Mouse (Mus musculus) T-helper 1 cell (primary cell): ENCODE results near the gene Dbp.

ENCODE experiments used
- in situ Hi-C: fragments of 300-600 bp; cut with MboI, MseI; formaldehyde crosslinking; loops from one replicate; pipeline ENCODE4 v1.15.1; 2025; ENCODE audit warnings: high pct_unique_total_duplicates

The Dbp gene

GRCm38 (mm10) chr7:45693921-45694591, 10.8 kb upstream of the Dbp start, which contains the start of gene Sec1:
Gene Sec1 (minus strand): TSS chr7:45694402.
- in situ Hi-C loops, result no loop called here

DNA sequence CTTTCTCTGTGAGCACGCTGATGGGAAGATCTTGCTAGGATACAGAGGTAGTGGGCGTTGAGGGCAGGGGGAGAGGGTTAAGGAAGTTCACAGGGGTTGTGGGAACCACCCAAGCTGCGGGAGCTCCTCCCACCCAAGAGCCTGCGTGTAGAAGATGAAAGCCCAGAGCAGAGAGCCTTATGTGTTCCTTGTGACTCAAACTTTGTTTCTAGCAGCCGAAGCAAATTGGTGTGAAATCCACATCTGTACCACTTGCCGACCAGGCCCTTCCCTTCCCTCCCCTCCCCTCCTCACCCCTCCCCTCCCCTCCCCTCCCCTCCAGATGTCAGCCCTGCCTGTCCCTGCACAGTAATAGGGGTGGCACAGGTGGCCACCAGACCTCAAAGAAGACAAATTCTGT, 9.8 kb upstream of the Dbp start:
- in situ Hi-C loops, result no loop called here

DNA sequence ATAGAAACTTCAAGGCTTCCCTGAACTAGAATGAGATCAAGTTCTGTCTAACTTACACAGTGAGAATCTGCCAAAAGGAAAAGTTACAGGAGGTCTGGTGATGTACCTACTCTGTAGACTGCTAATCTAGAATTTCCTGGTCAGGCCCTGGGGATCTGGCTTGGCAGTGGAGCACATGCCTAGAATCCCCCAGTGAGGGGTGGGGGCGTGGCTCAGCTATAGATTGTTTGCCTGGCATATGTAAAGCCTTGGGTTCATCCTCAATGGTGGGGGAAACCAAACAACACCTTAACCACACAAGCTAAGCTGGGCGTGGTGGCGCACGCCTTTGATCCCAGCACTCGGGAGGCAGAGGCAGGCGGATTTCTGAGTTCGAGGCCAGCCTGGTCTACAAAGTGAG, 7.0 kb upstream of the Dbp start:
- in situ Hi-C loops, result no loop called here

- in situ Hi-C loops, result loop anchor here (10.0 kb wide), 1 partner anchor 805 kb away; the partner anchor contains the start of genes Fuz and Med25
Measured at GRCm38 (mm10) chr7:45699523-45700141, 5.3 kb upstream of the Dbp start, which contains the start of gene Car11. Gene Car11 (plus strand): TSS chr7:45699843.

DNA sequence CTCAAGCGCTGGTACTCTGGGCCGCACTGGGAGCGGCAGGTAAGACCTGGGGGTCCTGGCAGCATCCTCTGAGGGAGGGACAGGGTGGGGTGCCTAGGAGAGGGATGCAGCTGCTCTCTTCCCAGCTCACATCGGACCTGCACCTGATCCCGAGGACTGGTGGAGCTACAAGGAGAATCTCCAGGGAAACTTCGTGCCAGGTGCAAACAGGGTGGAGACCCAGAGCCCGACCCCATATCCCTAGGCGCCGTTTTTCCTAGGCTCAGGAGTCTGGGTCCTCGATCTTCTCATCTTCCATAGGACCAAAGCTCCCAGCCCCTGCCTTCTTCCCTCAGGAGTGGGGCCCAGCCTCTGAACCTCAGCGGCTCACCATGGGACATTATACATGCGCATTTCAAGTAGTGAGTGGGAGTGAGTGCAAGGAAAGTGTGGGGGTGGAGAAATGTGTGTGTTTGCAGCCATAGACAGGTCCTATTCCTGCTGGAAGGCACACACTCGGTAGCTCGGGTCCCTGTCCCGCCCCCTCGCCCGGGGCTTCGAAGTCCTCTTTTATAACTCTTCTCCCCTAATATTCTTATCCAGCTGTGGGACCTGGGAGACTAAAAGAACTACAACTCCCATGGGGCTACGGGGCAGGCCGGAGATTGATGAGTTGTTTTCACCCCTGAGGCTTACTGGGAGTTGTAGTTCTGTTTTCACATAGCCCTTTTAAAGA, 4.4 kb upstream of the Dbp start:
- in situ Hi-C loops, result loop anchor here (10.0 kb wide), 1 partner anchor 806 kb away; the partner anchor contains the start of genes Fuz and Med25

DNA sequence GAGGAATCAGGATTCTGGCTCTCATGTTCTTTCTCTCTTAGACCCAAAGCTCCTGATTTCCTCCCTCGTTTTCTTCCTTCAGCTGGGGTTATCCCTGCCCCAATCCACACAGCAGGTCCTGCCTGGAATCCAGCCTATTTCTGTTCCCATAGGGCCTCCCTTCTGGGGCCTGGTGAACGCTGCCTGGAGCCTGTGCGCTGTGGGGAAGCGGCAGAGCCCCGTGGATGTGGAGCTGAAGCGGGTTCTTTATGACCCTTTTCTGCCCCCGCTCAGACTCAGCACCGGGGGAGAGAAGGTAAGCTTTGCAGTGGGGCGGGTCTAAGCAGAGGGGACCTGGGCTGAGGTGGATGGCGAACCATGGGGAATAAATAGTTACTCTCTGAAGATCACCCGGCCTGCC, 3.8 kb upstream of the Dbp start:
- in situ Hi-C loops, result loop anchor here (10.0 kb wide), 1 partner anchor 806 kb away; the partner anchor contains the start of genes Fuz and Med25

GRCm38 (mm10) chr7:45701607-45702006, 3.3 kb upstream of the Dbp start:
- in situ Hi-C loops, result loop anchor here (10.0 kb wide), 1 partner anchor 807 kb away; the partner anchor contains the start of genes Fuz and Med25

DNA sequence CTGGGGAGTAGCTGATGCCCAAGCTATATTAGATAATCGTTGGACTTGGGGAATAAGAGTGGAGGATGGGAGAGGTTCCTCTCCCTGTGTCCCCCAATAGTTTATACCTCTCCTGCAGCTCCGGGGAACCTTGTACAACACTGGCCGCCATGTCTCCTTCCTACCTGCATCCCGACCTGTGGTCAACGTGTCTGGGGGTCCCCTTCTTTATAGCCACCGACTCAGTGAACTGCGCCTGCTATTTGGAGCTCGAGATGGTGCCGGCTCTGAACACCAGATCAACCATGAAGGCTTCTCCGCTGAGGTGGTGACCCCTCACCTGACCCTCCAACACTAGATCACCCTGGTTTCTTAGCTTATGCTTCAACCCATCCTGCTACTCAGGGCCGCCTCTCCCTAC, 2.6 kb upstream of the Dbp start:
- in situ Hi-C loops, result loop anchor here (10.0 kb wide), 1 partner anchor 808 kb away; the partner anchor contains the start of genes Fuz and Med25

- in situ Hi-C loops, result loop anchor here (10.0 kb wide), 1 partner anchor 808 kb away; the partner anchor contains the start of genes Fuz and Med25
Measured at GRCm38 (mm10) chr7:45702809-45703520, 1.9 kb upstream of the Dbp start.

DNA sequence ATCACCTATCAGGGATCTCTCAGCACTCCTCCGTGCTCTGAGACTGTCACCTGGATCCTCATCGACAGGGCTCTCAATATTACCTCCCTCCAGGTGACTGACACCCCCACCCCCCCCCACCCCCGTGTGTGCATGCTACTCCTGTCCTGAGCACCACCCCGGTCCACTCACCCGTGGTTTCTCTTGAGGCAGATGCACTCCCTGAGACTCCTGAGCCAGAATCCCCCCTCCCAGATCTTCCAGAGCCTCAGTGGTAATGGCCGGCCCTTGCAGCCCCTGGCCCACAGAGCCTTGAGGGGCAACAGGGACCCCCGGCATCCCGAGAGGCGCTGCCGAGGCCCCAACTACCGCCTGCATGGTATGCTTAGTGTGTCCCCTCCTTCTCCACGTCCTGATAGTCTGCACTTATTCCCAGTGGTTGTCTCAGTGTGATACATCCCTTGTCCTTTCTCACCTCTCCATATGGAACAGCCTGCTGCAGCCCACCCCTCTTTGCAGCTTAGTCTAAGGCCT, 1.3 kb upstream of the Dbp start:
- in situ Hi-C loops, result loop anchor here (10.0 kb wide), 1 partner anchor 809 kb away; the partner anchor contains the start of genes Fuz and Med25

- in situ Hi-C loops, result loop anchor here (10.0 kb wide), 1 partner anchor 809 kb away; the partner anchor contains the start of genes Fuz and Med25
Measured at GRCm38 (mm10) chr7:45704046-45704559, 785 bp upstream of the Dbp start.

- in situ Hi-C loops, result loop anchor here (10.0 kb wide), 1 partner anchor 811 kb away; the partner anchor contains the start of genes Fuz and Med25
Measured at GRCm38 (mm10) chr7:45705443-45705864, 566 bp downstream of the Dbp start.

DNA sequence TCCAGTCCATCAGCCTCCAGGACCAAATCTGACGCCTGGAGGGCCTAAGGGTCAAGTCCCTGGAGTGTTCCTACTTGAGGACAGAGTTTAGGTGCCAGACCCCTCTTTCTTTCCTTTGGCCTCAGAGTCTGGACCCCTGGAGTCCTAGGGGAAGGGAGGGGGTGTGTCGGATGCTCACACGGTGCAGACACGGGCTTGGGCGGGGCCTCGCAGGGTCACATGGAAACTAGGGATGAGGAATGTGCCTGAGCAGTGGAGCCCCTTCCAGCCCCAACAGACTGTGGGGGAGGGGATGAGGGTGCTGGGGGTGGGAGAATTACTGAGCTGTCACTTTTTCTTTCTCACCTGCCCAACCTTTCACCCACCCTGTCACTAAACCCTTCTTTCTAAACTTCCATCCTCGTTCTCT, 989 bp downstream of the Dbp start:
- in situ Hi-C loops, result loop anchor here (10.0 kb wide), 1 partner anchor 811 kb away; the partner anchor contains the start of genes Fuz and Med25

DNA sequence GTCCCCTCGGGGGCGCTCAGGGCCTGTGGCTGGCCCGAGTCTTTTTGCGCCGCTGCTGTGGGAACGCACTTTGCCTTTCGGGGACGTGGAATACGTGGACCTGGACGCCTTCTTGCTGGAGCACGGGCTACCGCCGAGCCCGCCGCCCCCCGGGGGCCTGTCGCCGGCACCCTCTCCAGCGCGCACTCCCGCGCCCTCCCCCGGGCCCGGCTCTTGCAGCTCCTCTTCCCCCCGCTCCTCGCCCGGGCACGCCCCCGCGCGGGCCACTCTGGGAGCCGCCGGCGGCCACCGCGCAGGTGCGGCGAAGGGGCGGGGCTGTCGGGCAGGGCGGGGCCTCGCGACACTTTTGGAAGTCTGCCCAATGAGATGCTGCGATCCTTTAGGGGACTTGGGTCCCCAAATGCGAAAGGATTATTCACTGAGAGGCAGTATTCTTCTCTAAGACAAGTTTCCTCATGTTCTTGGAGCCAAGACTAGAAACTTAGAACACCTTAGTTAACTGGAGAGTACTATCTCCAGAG, 1.9 kb downstream of the Dbp start:
- in situ Hi-C loops, result loop anchor here (10.0 kb wide), 1 partner anchor 812 kb away; the partner anchor contains the start of genes Fuz and Med25

GRCm38 (mm10) chr7:45707375-45707967, 2.6 kb downstream of the Dbp start:
- in situ Hi-C loops, result loop anchor here (10.0 kb wide), 1 partner anchor 813 kb away; the partner anchor contains the start of genes Fuz and Med25

DNA sequence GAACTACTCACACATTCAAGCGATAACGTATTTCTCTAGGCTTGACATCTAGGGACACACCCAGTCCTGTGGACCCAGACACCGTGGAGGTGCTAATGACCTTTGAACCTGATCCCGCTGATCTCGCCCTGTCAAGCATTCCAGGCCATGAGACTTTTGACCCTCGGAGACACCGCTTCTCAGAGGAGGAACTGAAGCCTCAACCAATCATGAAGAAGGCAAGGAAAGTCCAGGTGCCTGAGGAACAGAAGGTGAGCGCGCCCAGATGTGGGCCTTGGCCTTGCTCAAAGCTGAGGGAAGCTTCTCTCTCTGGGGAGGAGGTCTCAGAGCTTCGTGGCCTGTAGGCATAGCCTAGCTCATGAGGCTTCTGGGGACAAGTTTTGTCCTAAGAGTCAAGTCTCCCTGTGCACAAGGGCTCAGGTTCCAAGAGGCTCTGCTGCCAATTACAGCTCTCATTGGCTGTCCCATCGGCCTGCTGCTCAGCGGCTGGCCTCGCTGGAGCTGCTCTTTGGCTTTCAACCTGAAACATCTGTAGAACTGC, 3.4 kb downstream of the Dbp start:
- in situ Hi-C loops, result loop anchor here (10.0 kb wide), 1 partner anchor 813 kb away; the partner anchor contains the start of genes Fuz and Med25

DNA sequence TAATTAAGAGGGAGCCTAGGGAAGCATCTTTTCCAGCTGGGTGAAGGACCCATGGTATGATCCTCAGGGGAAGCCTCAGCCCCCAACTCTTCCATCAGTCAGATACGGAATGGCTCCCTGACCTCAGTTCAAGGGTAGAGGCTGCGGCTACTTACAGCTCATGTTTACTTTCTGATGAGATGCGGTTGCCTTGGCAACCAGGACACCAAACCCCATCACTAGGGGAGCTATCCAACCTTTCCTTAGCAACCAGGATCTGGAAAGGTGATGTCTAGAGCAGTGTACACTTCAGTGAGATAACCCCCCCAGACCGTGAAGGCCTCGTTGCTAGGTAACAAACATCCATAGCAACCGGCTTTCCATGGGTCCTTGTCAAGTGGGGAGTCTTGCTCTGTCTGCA, 4.1 kb downstream of the Dbp start:
- in situ Hi-C loops, result loop anchor here (10.0 kb wide), 1 partner anchor 814 kb away; the partner anchor contains the start of genes Fuz and Med25

DNA sequence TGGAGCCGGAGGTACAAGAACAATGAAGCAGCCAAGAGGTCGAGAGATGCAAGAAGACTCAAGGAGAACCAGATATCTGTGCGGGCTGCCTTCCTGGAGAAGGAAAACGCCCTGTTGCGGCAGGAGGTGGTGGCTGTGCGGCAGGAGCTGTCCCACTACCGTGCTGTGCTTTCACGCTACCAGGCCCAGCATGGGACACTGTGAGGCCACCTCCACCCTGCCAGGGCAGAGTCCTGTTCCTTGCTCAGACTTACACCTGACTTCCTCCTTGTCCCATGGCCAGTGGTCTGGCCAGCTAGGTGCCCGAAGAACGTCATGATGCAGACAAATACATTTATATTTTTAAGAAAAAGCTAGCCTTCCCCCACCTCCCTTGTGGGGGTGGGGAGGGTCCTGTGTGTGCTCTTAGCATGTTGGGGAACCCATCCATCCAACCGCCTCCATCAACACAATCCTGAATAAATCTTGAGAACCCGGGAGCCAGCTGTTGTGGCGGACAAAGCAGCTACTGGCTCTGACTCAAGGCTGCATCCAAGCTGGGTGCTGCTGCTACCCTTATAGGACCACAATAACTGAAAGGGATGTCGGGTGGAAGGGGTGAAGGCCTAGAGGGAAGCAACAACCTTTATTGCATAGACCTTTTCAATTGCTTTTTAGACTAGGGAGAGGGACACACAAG, 4.9 kb downstream of the Dbp start:
- in situ Hi-C loops, result loop anchor here (10.0 kb wide), 1 partner anchor 815 kb away; the partner anchor contains the start of genes Fuz and Med25
